Mouse (Mus musculus) liver, postnatal 0 days (tissue): ENCODE measurements at regions not wholly inside any gene's neighbourhood (a gene's known extent, or its start where the extent isn't known, plus 50 kb on each side); places are given as distances from the start of the nearest gene placed in this dataset.

ENCODE experiments used
- ATAC-seq: fragments of 200-750 bp; cut with Nextera tagmentation; 2 replicates; pipeline ENCODE4 v1.8.0; 2017; ENCODE audit warnings: mild to moderate bottlenecking, moderate library complexity
- DNase-seq: peaks from one replicate; pipeline ENCODE4 v3.0.0-alpha.2; 2016
- H3K27ac ChIP-seq: fragments of 300-500 bp; sonication (generic); 2 replicates; pipeline ENCODE4 v1.5.1; 2014; ENCODE audit warnings: antibody characterized with exemption, moderate library complexity, mild to moderate bottlenecking, low read depth
- H3K27me3 ChIP-seq: fragments of 300-500 bp; sonication (generic); 2 replicates; pipeline ENCODE4 v1.6.1; 2014; ENCODE audit warnings: low read length, control low read depth, mixed read lengths; ENCODE audit not compliant: insufficient read depth
- H3K36me3 ChIP-seq: fragments of 300-500 bp; sonication (generic); replicated peaks from 2 replicates; pipeline ENCODE4 v1.6.1; 2014; ENCODE audit warnings: mild to moderate bottlenecking, control low read depth, low read length, moderate library complexity, mixed read lengths; ENCODE audit not compliant: insufficient read depth
- H3K4me1 ChIP-seq: fragments of 300-500 bp; sonication (generic); 2 replicates; pipeline ENCODE4 v1.6.1; 2014; ENCODE audit warnings: antibody characterized with exemption, mild to moderate bottlenecking, control low read depth; ENCODE audit not compliant: insufficient read depth
- H3K4me2 ChIP-seq: fragments of 300-500 bp; sonication (generic); 2 replicates; pipeline ENCODE4 v1.6.1; 2014; ENCODE audit warnings: low read depth, mild to moderate bottlenecking, low read length, moderate library complexity, mixed read lengths
- H3K4me3 ChIP-seq: fragments of 300-500 bp; sonication (generic); 2 replicates; pipeline ENCODE4 v1.5.1; 2014; ENCODE audit warnings: low read depth, low read length
- H3K9ac ChIP-seq: fragments of 300-500 bp; sonication (generic); replicated peaks from 2 replicates; pipeline ENCODE4 v1.6.1; 2014; ENCODE audit warnings: mild to moderate bottlenecking, moderate library complexity
- H3K9me3 ChIP-seq: fragments of 300-500 bp; sonication (generic); 2 replicates; pipeline ENCODE4 v1.6.1; 2016; ENCODE audit warnings: mild to moderate bottlenecking, control low read depth, low read length, mixed read lengths
- CTCF ChIP-seq: sonication (generic); IDR thresholded peaks from 2 replicates; pipeline ENCODE4 v1.5.1; 2016; ENCODE audit warnings: antibody characterized with exemption, low read depth
- EP300 ChIP-seq: IDR thresholded peaks from 2 replicates; pipeline ENCODE4 v1.6.1; 2016; ENCODE audit warnings: antibody characterized with exemption, low read depth, mild to moderate bottlenecking
- WGBS: fragments of 180-500 bp; shearing (Covaris S2); extraction: QIAGEN DNeasy Blood & Tissue Kit; methylation state at CpG from one replicate; pipeline ENCODE4 v1.1.7; 2014; ENCODE audit not compliant: insufficient replicate concordance; 5-methylcytosine and 5-hydroxymethylcytosine counted together

- ATAC-seq (no peak), DNase-seq (no peak)
- Histone ChIP-seq H3K27ac (no peak overlapping the region), H3K27me3 (no peaks in the 10 kb centered on the region), H3K9ac (no peak overlapping the region), H3K4me1 (no peaks in the 10 kb centered on the region), H3K36me3 (no peaks in the 10 kb centered on the region), H3K4me2 (no peak overlapping the region), H3K9me3 (no peaks in the 10 kb centered on the region), H3K4me3 (no peak overlapping the region)
- no peak for TF ChIP-seq CTCF
- WGBS, result 61% methylated on average over 4 of the region's 4 CpGs
These were observed 456.5 kb upstream of the Plxna2 start for GRCm38 (mm10) chr1:194161469-194161868.

GRCm38 (mm10) chr1:194160761-194161461 lies 457.1 kb upstream of the Plxna2 start:
- Histone ChIP-seq H3K36me3 (no peaks in the 10 kb centered on the region), H3K27me3 (no peaks in the 10 kb centered on the region), H3K9ac (no peak overlapping the region), H3K4me3 (no peak overlapping the region), H3K4me2 (no peak overlapping the region), H3K27ac (no peak overlapping the region), H3K4me1 (no peaks in the 10 kb centered on the region), H3K9me3 (no peaks in the 10 kb centered on the region)
- ATAC-seq, result no peak
- WGBS, result 68% methylated on average over 8 of the region's 8 CpGs
- no peak for DNase-seq
- no peak for TF ChIP-seq EP300

GRCm38 (mm10) chr1:194157268-194157667 lies 460.8 kb upstream of the Plxna2 start:
- DNase-seq, result no peak
- 62% methylated on average over 6 of the region's 6 CpGs for WGBS
- Histone ChIP-seq H3K4me1 (no peaks in the 10 kb centered on the region), H3K27me3 (no peaks in the 10 kb centered on the region), H3K9me3 (no peaks in the 10 kb centered on the region), H3K4me2 (no peak overlapping the region), H3K36me3 (no peaks in the 10 kb centered on the region), H3K4me3 (no peak overlapping the region), H3K9ac (no peak overlapping the region), H3K27ac (no peak overlapping the region)
- TF ChIP-seq CTCF (no peak), EP300 (no peak)
- no peak for ATAC-seq

- H3K4me2 ChIP-seq, result no peak overlapping the region
- H3K36me3 ChIP-seq, result no peaks in the 10 kb centered on the region
- H3K9me3 ChIP-seq, result no peaks in the 10 kb centered on the region
- TF ChIP-seq EP300, result no peak
- TF ChIP-seq CTCF, result no peak
- H3K4me1 ChIP-seq, result no peaks in the 10 kb centered on the region
- H3K9ac ChIP-seq, result no peak overlapping the region
- H3K27ac ChIP-seq, result no peak overlapping the region
- ATAC-seq (no peak), DNase-seq (no peak)
- no peaks in the 10 kb centered on the region for H3K27me3 ChIP-seq
- 41% methylated on average over 11 of the region's 11 CpGs for WGBS
- no peak overlapping the region for H3K4me3 ChIP-seq
These were observed 469.3 kb upstream of the Plxna2 start for GRCm38 (mm10) chr1:194148416-194149364.

GRCm38 (mm10) chr1:194117631-194118360 lies 500.2 kb upstream of the Plxna2 start:
- ATAC-seq, result no peak

GRCm38 (mm10) chr1:194114399-194114798 lies 503.6 kb upstream of the Plxna2 start:
- Histone ChIP-seq H3K4me1 (no peaks in the 10 kb centered on the region), H3K9ac (no peak overlapping the region), H3K36me3 (no peaks in the 10 kb centered on the region), H3K4me2 (no peak overlapping the region), H3K27ac (no peak overlapping the region), H3K9me3 (no peaks in the 10 kb centered on the region), H3K27me3 (no peaks in the 10 kb centered on the region), H3K4me3 (no peak overlapping the region)
- no peak for DNase-seq
- ATAC-seq, result no peak
- WGBS, result 61% methylated on average over 1 of the region's 1 CpGs
- TF ChIP-seq EP300 (no peak), CTCF (no peak)

More at GRCm38 (mm10) chr1:194117631-194118360, 500.2 kb upstream of the Plxna2 start:
- TF ChIP-seq EP300, result no peak
- TF ChIP-seq CTCF, result no peak
- Histone ChIP-seq H3K4me1 (no peaks in the 10 kb centered on the region), H3K4me3 (no peak overlapping the region), H3K9ac (no peak overlapping the region), H3K4me2 (no peak overlapping the region), H3K36me3 (no peaks in the 10 kb centered on the region), H3K9me3 (no peaks in the 10 kb centered on the region), H3K27me3 (no peaks in the 10 kb centered on the region), H3K27ac (no peak overlapping the region)
- DNase-seq, result no peak
- WGBS, result 66% methylated on average over 4 of the region's 4 CpGs
